Mouse (Mus musculus): ENCODE measurements around the gene Rc3h2. TPM values are rescaled to one million over a fixed set of nuclear protein-coding genes. Genes with fewer than 3 reads are reported as not detected.

Gene Rc3h2
- total and polyA plus RNA-seq, 3 experiments = 2.1 to 118 (median 68.1) TPM

DNA sequence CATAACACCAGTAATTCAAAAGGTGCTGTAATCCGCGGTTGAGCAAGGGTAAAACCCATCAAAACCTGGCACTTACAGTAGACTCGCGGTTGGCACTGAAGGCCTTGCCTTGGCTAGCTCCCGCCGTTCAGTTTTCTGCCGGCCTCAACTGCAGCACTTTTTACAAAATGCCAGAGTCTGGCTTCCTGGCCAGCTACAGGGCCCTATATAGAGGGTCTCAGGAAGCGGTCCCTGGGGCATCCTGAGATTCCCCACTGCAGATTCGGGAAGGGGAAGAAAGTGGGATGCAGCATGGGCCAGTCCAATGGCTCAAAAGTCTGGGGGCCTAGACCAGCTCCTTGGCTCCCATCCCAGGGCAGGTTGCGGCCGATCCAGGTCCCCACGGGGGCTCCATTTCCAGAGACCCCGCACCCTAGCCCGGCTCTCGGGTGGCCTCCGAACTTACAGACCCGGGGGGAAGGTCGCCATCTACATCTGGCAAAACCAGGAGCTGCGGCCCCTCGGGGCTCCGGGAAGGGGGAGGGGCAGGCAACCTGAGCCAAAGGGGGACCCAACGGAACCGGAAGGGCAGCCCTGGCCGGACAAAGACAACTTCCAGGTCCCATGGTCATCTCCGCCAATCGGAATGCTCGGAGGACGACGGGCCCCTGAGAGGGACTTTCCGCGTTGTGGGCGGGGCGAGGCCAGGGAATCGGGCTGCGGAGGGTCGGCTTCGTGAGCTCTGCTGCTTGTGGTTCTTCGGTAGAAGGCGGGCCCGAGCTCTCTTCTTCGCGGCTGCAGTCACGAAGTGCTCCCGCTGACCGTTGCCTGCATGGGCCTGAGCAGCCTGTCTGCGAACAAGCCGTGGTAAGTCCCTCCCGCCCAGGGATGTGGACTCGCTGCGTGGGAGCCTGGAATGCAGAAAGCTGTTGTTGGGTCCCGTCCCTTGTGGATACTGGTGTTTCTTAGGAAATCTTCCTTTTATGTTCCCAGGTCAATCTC, 20.2 kb upstream of the Rc3h2 start, which contains the start of the genes Zbtb26, Zbtb6 and Rabgap1:
Gene Zbtb26, minus strand, starts transcription at position 525 of the 981 bp plus-strand sequence.
Gene Zbtb6, minus strand, starts transcription at position 561 of the 981 bp plus-strand sequence.
Gene Rabgap1, plus strand, starts transcription at position 669 of the 981 bp plus-strand sequence.
- Histone ChIP-seq H3K9me3 (replicated peaks) (no peaks in the 10 kb centered on the region), H3K27me3 (ENCODE audit: insufficient read depth, low read length) (no peaks in the 10 kb centered on the region), H3K4me3 (ENCODE audit: low read depth, low read length) (peak within 1 kb of the TSS; percentile 90), H3K4me1 (ENCODE audit: insufficient read depth, low read depth, low read length) (peaks cover 19% of the 10 kb centered on the region), H3K36me3 (replicated peaks) (peaks cover 27% of the 10 kb centered on the region)
- DNase-seq (ENCODE audit: low spot score) (peak; percentile 89), ATAC-seq (ENCODE audit: extremely low read depth, insufficient number of reproducible peaks, low FRiP score, poor library complexity, severe bottlenecking) (peak; percentile 97)
- TF ChIP-seq GATA2 (IDR thresholded peaks at IDR 0.05; ENCODE audit: borderline replicate concordance, low read depth, low read length) = no peak
- TF ChIP-seq TAL1 (conservative IDR thresholded peaks at IDR 0.05; ENCODE audit: low read depth, low read length) = no peak
- no peak for TF ChIP-seq POLR2AphosphoS5 (IDR thresholded peaks at IDR 0.05; ENCODE audit: insufficient replicate concordance, low read depth, low read length)
- no peak for TF ChIP-seq CTCF (IDR thresholded peaks at IDR 0.05; ENCODE audit: low read depth, low read length)
- no peak for TF ChIP-seq GATA1 (IDR thresholded peaks at IDR 0.05; ENCODE audit: borderline replicate concordance, low read length)

DNA sequence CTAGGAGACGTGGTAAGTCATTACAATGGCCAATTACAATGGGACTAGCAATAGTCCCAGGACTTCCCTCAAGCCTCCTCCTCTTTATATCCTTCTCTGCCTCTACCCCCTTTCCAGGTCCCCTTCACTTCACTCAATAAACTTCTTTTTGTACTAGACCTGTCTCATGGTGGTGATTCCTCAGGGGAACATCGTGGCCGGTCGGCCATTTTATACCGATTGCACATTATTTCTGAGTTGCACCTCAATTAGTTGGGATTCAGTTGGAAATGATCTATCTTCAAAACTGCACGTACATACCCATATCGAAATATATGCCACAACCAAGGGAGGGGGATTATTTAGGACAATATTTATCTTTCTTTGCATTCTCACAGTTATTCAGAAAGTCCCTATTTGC, 8.9 kb upstream of the Rc3h2 start:
- TF ChIP-seq GATA2 (IDR thresholded peaks at IDR 0.05; ENCODE audit: borderline replicate concordance, low read depth, low read length) = no peak
- TF ChIP-seq POLR2AphosphoS5 (IDR thresholded peaks at IDR 0.05; ENCODE audit: insufficient replicate concordance, low read depth, low read length) = no peak
- no peak for TF ChIP-seq GATA1 (IDR thresholded peaks at IDR 0.05; ENCODE audit: borderline replicate concordance, low read length)
- TF ChIP-seq TAL1 (conservative IDR thresholded peaks at IDR 0.05; ENCODE audit: low read depth, low read length) = no peak
- no peak for TF ChIP-seq CTCF (IDR thresholded peaks at IDR 0.05; ENCODE audit: low read depth, low read length)
- peaks cover 39% of the 10 kb centered on the region for H3K36me3 ChIP-seq (replicated peaks)
- H3K27me3 ChIP-seq (ENCODE audit: insufficient read depth, low read length) = no peaks in the 10 kb centered on the region
- H3K4me3 ChIP-seq (ENCODE audit: low read depth, low read length) = peak overlapping the region; percentile 96
- DNase-seq (ENCODE audit: low spot score) (no peak), ATAC-seq (ENCODE audit: extremely low read depth, insufficient number of reproducible peaks, low FRiP score, poor library complexity, severe bottlenecking) (no peak)
- H3K9me3 ChIP-seq (replicated peaks) = no peaks in the 10 kb centered on the region
- peaks cover 36% of the 10 kb centered on the region for H3K4me1 ChIP-seq (ENCODE audit: insufficient read depth, low read depth, low read length)

DNA sequence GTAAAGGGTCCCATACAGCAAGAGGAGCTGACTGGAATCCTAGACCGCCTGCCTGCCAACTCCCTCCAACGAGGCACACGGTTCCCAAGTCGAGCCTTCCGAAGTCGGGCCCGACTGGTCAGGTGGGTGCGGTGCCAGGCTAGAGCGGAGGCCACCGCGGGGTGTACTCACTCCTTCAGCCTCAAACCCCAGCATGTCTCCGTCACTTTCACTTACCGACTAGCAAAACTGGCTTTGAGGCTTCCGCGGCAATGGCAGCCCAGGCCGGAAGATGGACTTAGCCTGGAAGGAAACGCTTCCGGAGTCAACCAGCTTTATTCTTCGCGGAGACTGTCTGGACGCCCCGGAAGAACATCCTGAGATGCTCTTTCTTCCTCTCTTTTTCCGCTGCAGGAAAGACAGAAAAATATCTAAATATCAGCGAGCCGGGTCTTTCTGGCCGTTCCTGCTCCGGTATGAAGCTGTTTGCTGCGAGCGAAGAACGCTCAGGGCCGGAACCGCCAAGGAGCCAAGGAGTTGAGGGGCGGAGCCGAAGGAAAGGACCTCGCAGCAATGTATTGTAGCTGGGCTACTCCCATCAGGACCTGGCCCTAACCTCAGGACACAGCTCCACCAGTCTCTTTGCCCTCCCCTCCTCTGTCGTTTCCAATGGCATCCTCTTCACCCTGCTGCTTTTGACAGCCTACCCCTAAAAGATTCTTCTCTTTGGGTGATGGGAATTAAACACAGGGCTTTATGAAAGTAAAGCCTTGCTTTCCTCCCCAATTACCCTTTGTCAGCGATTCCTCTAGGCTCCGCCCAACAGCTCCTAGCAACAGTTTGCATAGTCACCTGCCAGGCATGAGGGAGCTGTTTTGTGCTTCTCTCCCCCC, 8.1 kb upstream of the Rc3h2 start:
- H3K4me1 ChIP-seq (ENCODE audit: insufficient read depth, low read depth, low read length) = peaks cover 31% of the 10 kb centered on the region
- no peaks in the 10 kb centered on the region for H3K27me3 ChIP-seq (ENCODE audit: insufficient read depth, low read length)
- DNase-seq (ENCODE audit: low spot score) = peak; percentile 50
- no peaks in the 10 kb centered on the region for H3K9me3 ChIP-seq (replicated peaks)
- no peak for TF ChIP-seq TAL1 (conservative IDR thresholded peaks at IDR 0.05; ENCODE audit: low read depth, low read length)
- TF ChIP-seq POLR2AphosphoS5 (IDR thresholded peaks at IDR 0.05; ENCODE audit: insufficient replicate concordance, low read depth, low read length) = no peak
- no peak for TF ChIP-seq CTCF (IDR thresholded peaks at IDR 0.05; ENCODE audit: low read depth, low read length)
- TF ChIP-seq GATA1 (IDR thresholded peaks at IDR 0.05; ENCODE audit: borderline replicate concordance, low read length) = no peak
- no peak for TF ChIP-seq GATA2 (IDR thresholded peaks at IDR 0.05; ENCODE audit: borderline replicate concordance, low read depth, low read length)
- peak overlapping the region; percentile 96 for H3K4me3 ChIP-seq (ENCODE audit: low read depth, low read length)
- peak; percentile 81 for ATAC-seq (ENCODE audit: extremely low read depth, insufficient number of reproducible peaks, low FRiP score, poor library complexity, severe bottlenecking)
- H3K36me3 ChIP-seq (replicated peaks) = peaks cover 31% of the 10 kb centered on the region

DNA sequence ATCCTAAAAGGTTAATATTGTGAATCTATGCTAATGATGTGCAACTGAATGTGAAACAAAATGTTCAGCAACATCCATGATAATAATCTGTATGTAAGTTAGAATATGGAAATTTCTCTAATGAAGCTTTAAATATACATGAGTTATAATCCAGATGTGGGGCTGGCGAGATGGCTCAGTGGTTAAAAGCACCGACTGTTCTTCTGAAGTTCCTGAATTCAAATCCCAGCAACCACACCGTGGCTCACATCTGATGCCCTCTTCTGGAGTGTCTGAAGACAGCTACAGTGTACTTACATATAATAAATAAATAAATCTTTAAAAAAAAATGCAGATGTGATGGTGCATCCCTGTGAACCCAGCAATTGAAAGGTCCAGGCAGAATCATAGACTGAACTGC, 968 bp upstream of the Rc3h2 start:
- Histone ChIP-seq H3K27me3 (ENCODE audit: insufficient read depth, low read length) (no peaks in the 10 kb centered on the region), H3K4me1 (ENCODE audit: insufficient read depth, low read depth, low read length) (peaks cover 26% of the 10 kb centered on the region), H3K9me3 (replicated peaks) (no peaks in the 10 kb centered on the region), H3K36me3 (replicated peaks) (peaks cover 16% of the 10 kb centered on the region), H3K4me3 (ENCODE audit: low read depth, low read length) (no peak overlapping the region)
- no peak for TF ChIP-seq GATA1 (IDR thresholded peaks at IDR 0.05; ENCODE audit: borderline replicate concordance, low read length)
- no peak for TF ChIP-seq TAL1 (conservative IDR thresholded peaks at IDR 0.05; ENCODE audit: low read depth, low read length)
- TF ChIP-seq POLR2AphosphoS5 (IDR thresholded peaks at IDR 0.05; ENCODE audit: insufficient replicate concordance, low read depth, low read length) = no peak
- TF ChIP-seq GATA2 (IDR thresholded peaks at IDR 0.05; ENCODE audit: borderline replicate concordance, low read depth, low read length) = no peak
- no peak for TF ChIP-seq CTCF (IDR thresholded peaks at IDR 0.05; ENCODE audit: low read depth, low read length)
- DNase-seq (ENCODE audit: low spot score) (no peak), ATAC-seq (ENCODE audit: extremely low read depth, insufficient number of reproducible peaks, low FRiP score, poor library complexity, severe bottlenecking) (no peak)

- no peaks in the 10 kb centered on the region for H3K27me3 ChIP-seq (ENCODE audit: insufficient read depth, low read length)
- ATAC-seq (ENCODE audit: extremely low read depth, insufficient number of reproducible peaks, low FRiP score, poor library complexity, severe bottlenecking) (no peak), DNase-seq (ENCODE audit: low spot score) (no peak)
- H3K9me3 ChIP-seq (replicated peaks) = no peaks in the 10 kb centered on the region
- peaks cover 23% of the 10 kb centered on the region for H3K4me1 ChIP-seq (ENCODE audit: insufficient read depth, low read depth, low read length)
- TF ChIP-seq GATA2 (IDR thresholded peaks at IDR 0.05; ENCODE audit: borderline replicate concordance, low read depth, low read length) = no peak
- TF ChIP-seq TAL1 (conservative IDR thresholded peaks at IDR 0.05; ENCODE audit: low read depth, low read length) = no peak
- no peak for TF ChIP-seq CTCF (IDR thresholded peaks at IDR 0.05; ENCODE audit: low read depth, low read length)
- TF ChIP-seq GATA1 (IDR thresholded peaks at IDR 0.05; ENCODE audit: borderline replicate concordance, low read length) = no peak
- TF ChIP-seq POLR2AphosphoS5 (IDR thresholded peaks at IDR 0.05; ENCODE audit: insufficient replicate concordance, low read depth, low read length) = no peak
- H3K36me3 ChIP-seq (replicated peaks) = peaks cover 8% of the 10 kb centered on the region
- H3K4me3 ChIP-seq (ENCODE audit: low read depth, low read length) = peak overlapping the region; percentile 81
These were observed 800 bp downstream of the Rc3h2 start for GRCm38 (mm10) chr2:37421903-37422302.
